Mouse (Mus musculus) limb, embryonic 14.5 days (tissue): ENCODE results near the gene C87977. TPM values are rescaled to one million over a fixed set of nuclear protein-coding genes. Genes with fewer than 3 reads are reported as not detected.
"Not testable (repeated sequence)": the region's sequence is repeated elsewhere in the genome, so short reads cannot be mapped to it uniquely, and the experiment has no call there.

ENCODE experiments used
- ATAC-seq: fragments of 200-750 bp; cut with Nextera tagmentation; 2 replicates; pipeline ENCODE4 v1.8.0; 2017; ENCODE audit warnings: low read depth, moderate number of reproducible peaks, moderate TSS enrichment; ENCODE audit not compliant: low FRiP score
- DNase-seq: peaks from one replicate; pipeline ENCODE4 v3.0.0-alpha.2; 2015; ENCODE audit warnings: low spot score
- H3K27ac ChIP-seq: fragments of 300-500 bp; sonication (generic); replicated peaks from 2 replicates; pipeline ENCODE4 v1.5.1; 2014; ENCODE audit warnings: low read depth, mild to moderate bottlenecking, low read length, moderate library complexity, mixed read lengths
- H3K27me3 ChIP-seq: fragments of 300-500 bp; sonication (generic); 2 replicates; pipeline ENCODE4 v1.6.1; 2014; ENCODE audit warnings: low read length, mixed read lengths; ENCODE audit not compliant: control insufficient read depth, insufficient read depth
- H3K36me3 ChIP-seq: fragments of 300-500 bp; sonication (generic); 2 replicates; pipeline ENCODE4 v1.6.1; 2014; ENCODE audit warnings: mild to moderate bottlenecking, low read length, moderate library complexity, mixed read lengths; ENCODE audit not compliant: control insufficient read depth, insufficient read depth
- H3K4me1 ChIP-seq: fragments of 300-500 bp; sonication (generic); 2 replicates; pipeline ENCODE4 v1.6.1; 2014; ENCODE audit warnings: antibody characterized with exemption, low read length, mixed read lengths; ENCODE audit not compliant: control insufficient read depth, insufficient read depth
- H3K4me2 ChIP-seq: fragments of 300-500 bp; sonication (generic); replicated peaks from 2 replicates; pipeline ENCODE4 v1.6.1; 2014; ENCODE audit warnings: low read depth, mild to moderate bottlenecking, low read length, moderate library complexity; ENCODE audit not compliant: severe bottlenecking
- H3K4me3 ChIP-seq: fragments of 300-500 bp; sonication (generic); replicated peaks from 2 replicates; pipeline ENCODE4 v1.5.1; 2014; ENCODE audit warnings: low read length
- H3K9ac ChIP-seq: fragments of 300-500 bp; sonication (generic); 2 replicates; pipeline ENCODE4 v1.6.1; 2014; ENCODE audit warnings: mild to moderate bottlenecking, low read depth, low read length, moderate library complexity; ENCODE audit not compliant: severe bottlenecking
- H3K9me3 ChIP-seq: fragments of 300-500 bp; sonication (generic); 2 replicates; pipeline ENCODE4 v1.6.1; 2016; ENCODE audit warnings: low read length; ENCODE audit not compliant: control insufficient read depth
- POLR2A ChIP-seq: fragments of 200-500 bp; IDR thresholded peaks from 2 replicates; pipeline ENCODE4 v1.8.0; 2012; ENCODE audit warnings: inconsistent platforms, mild to moderate bottlenecking, moderate library complexity, borderline replicate concordance; ENCODE audit not compliant: insufficient read depth, insufficient read length; ENCODE audit errors: extremely low read depth
- WGBS: fragments of 180-500 bp; shearing (Covaris S2); extraction: QIAGEN DNeasy Blood & Tissue Kit; methylation state at CpG from one replicate; pipeline ENCODE4 v1.1.7; 2014; 5-methylcytosine and 5-hydroxymethylcytosine counted together
- polyA plus RNA-seq, 2 experiments: library from polyadenylated mRNA; depleted of rRNA in 1 of 2; stranded (reverse) in 1 of 2; unstranded in 1 of 2; fragments of >200 nt; fragmentation: Nextera tagmentation in 1 of 2; extraction: Ambion mirVana in 1 of 2; gene quantifications; 2 replicates each; pipeline versions ENCODE4 v1.2.1 to v1.2.3; 2012 to 2014

C87977 gene
- polyA plus RNA-seq (2012; rRNA removed): not detected in 2 replicates
- not detected in 2 replicates for polyA plus RNA-seq (2014; fragmentation: Nextera tagmentation; extraction: Ambion mirVana)

DNA sequence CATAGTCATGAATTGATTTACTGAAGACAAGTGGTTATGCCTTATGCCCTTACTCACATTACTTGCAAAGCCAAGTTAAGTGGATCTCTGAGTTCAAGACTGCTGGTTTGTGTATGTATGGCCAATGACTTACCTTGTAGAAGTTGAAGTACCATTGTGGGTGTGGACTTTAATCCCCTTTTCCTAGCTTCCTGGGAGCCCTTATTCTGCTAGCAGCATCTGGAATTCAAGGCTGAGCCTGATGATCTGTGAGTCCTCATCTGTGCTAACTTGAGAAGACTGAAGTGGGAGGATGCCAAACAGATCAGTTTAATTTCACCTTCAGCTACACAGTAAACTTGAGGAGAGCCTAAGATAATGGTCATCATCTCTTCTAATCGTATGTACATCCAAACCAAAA lies at the start of gene C87977:
Gene C87977 (minus strand): TSS at position 101 of the 400 bp plus-strand sequence.
- WGBS: 90% methylated on average over 1 of the region's 1 CpGs
- H3K4me1 ChIP-seq, H3K9ac ChIP-seq, H3K27ac ChIP-seq, ATAC-seq, H3K27me3 ChIP-seq, DNase-seq, H3K9me3 ChIP-seq, H3K36me3 ChIP-seq, H3K4me2 ChIP-seq, H3K4me3 ChIP-seq: not testable (repeated sequence)

DNA sequence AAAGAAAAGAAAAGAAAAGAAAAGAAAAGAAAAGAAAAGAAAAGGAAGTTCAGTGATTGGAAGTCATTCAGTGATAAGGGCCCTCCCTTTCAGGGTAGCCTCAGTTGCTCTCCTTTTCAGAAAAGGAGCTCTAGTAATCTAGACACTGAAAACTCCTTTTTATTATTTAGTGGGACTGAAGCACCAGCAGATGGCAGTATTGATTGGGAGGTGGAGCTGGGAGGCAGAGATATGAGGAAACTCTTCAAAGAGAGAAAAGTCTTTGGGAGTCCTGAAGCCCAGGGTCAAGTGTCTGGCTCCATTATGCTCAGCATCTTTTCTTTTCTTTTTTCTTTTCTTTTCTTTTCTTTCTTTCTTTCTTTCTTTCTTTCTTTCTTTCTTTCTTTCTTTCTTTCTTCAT lies 41.6 kb upstream of the C87977 start:
- ATAC-seq, H3K36me3 ChIP-seq, H3K4me1 ChIP-seq, H3K27me3 ChIP-seq, H3K9me3 ChIP-seq, H3K4me2 ChIP-seq, DNase-seq, H3K27ac ChIP-seq, H3K4me3 ChIP-seq, H3K9ac ChIP-seq: not testable (repeated sequence)

DNA sequence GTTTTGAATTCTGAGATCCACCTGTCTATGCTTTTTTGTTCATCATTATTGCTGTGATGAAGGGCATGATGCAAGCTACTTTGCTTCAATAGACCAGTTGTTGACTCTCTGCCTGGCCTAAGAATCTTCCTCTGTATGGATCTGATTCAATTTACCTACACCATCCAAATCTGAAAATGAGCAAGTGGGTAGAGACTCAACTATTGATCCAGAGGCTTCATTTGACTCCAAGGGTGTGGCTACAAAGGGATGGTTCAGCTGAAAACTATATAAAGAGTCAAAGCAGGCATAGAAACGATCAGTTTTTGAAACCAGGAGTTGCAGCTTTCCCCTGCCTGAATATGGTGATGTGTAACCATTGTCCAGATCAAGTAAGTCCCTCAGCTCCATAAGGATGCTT lies 22.7 kb downstream of the C87977 start, which contains the start of gene Oog2:
Gene Oog2 (plus strand): TSS at position 301 of the 400 bp plus-strand sequence.
- Histone ChIP-seq H3K4me2 (no peak within 1 kb of the TSS), H3K9me3 (no peaks in the 10 kb centered on the region), H3K4me3 (no peak within 1 kb of the TSS), H3K36me3 (no peaks in the 10 kb centered on the region), H3K4me1 (no peaks in the 10 kb centered on the region), H3K27me3 (no peaks in the 10 kb centered on the region), H3K9ac (no peak within 1 kb of the TSS), H3K27ac (no peak within 1 kb of the TSS)
- no peak for DNase-seq
- 43% methylated on average over 1 of the region's 1 CpGs for WGBS
- no peak for ATAC-seq
- no peak for TF ChIP-seq POLR2A

DNA sequence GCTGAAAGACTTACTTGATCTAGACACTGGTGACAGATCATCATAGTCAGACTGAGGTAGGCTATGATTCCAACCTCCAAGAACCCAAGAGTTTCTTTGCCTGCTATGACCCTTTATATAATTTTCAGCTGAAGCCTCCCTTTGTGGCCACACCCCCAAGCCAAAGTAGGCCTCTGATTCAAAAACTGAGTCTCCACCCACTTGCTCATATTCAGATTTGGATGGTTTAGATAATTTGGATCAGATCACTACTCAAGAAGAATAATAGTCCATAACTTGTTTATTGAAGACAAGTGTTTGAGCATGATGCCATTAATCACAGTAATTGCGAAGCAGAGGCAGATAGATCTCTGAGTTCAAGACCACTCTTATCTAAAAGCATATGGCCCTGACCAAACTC lies 50.6 kb downstream of the C87977 start, which contains the start of gene Oog3:
Gene Oog3 (minus strand): TSS at position 101 of the 400 bp plus-strand sequence.
- no peak for TF ChIP-seq POLR2A
- Histone ChIP-seq H3K9me3 (peaks cover 15% of the 10 kb centered on the region), H3K36me3 (no peaks in the 10 kb centered on the region), H3K9ac (no peak within 1 kb of the TSS), H3K4me3 (no peak within 1 kb of the TSS), H3K27ac (no peak within 1 kb of the TSS), H3K27me3 (no peaks in the 10 kb centered on the region), H3K4me1 (no peaks in the 10 kb centered on the region), H3K4me2 (no peak within 1 kb of the TSS)
- DNase-seq: no peak
- ATAC-seq: no peak
- WGBS: 86% methylated on average over 1 of the region's 1 CpGs

Other genes starting within 250 kb of the C87977 start
- not detected in 2 replicates for gene Gm13101, start 246.4 kb downstream of the C87977 start, polyA plus RNA-seq (2012; rRNA removed)
- gene Gm13101, start 246.4 kb downstream of the C87977 start, polyA plus RNA-seq (2014; fragmentation: Nextera tagmentation; extraction: Ambion mirVana): not detected in 2 replicates
- not detected in 2 replicates for gene Pramef17, start 218.9 kb downstream of the C87977 start, polyA plus RNA-seq (2012; rRNA removed)
- gene Pramef17, start 218.9 kb downstream of the C87977 start, polyA plus RNA-seq (2014; fragmentation: Nextera tagmentation; extraction: Ambion mirVana): not detected in 2 replicates
- gene Pramel4, start 154.2 kb downstream of the C87977 start, polyA plus RNA-seq (2012; rRNA removed): not detected in 2 replicates
- gene Pramel4, start 154.2 kb downstream of the C87977 start, polyA plus RNA-seq (2014; fragmentation: Nextera tagmentation; extraction: Ambion mirVana): not detected in 2 replicates
- gene Gm13102, start 106.8 kb downstream of the C87977 start, polyA plus RNA-seq (2012; rRNA removed): not detected in 2 replicates
- not detected in 2 replicates for gene Gm13102, start 106.8 kb downstream of the C87977 start, polyA plus RNA-seq (2014; fragmentation: Nextera tagmentation; extraction: Ambion mirVana)
- not detected in 2 replicates for gene Oog3, start 50.7 kb downstream of the C87977 start, polyA plus RNA-seq (2012; rRNA removed)
- not detected in 2 replicates for gene Oog3, start 50.7 kb downstream of the C87977 start, polyA plus RNA-seq (2014; fragmentation: Nextera tagmentation; extraction: Ambion mirVana)
- not detected in 2 replicates for gene Oog2, start 22.6 kb downstream of the C87977 start, polyA plus RNA-seq (2012; rRNA removed)
- not detected in 2 replicates for gene Oog2, start 22.6 kb downstream of the C87977 start, polyA plus RNA-seq (2014; fragmentation: Nextera tagmentation; extraction: Ambion mirVana)
- not detected in 2 replicates for gene Pramel5, start 67.2 kb upstream of the C87977 start, polyA plus RNA-seq (2012; rRNA removed)
- 0.25 TPM in 1 of 2 replicates, not detected in the other for gene Pramel5, start 67.2 kb upstream of the C87977 start, polyA plus RNA-seq (2014; fragmentation: Nextera tagmentation; extraction: Ambion mirVana)
- gene Gm13128, start 116.9 kb upstream of the C87977 start, polyA plus RNA-seq (2012; rRNA removed): not detected in 2 replicates
- gene Gm13128, start 116.9 kb upstream of the C87977 start, polyA plus RNA-seq (2014; fragmentation: Nextera tagmentation; extraction: Ambion mirVana): not detected in 2 replicates
- gene Gm13119, start 144.6 kb upstream of the C87977 start, polyA plus RNA-seq (2012; rRNA removed): not detected in 2 replicates
- gene Gm13119, start 144.6 kb upstream of the C87977 start, polyA plus RNA-seq (2014; fragmentation: Nextera tagmentation; extraction: Ambion mirVana): not detected in 2 replicates
- not detected in 2 replicates for gene Pramef20, start 164.6 kb upstream of the C87977 start, polyA plus RNA-seq (2012; rRNA removed)
- not detected in 2 replicates for gene Pramef20, start 164.6 kb upstream of the C87977 start, polyA plus RNA-seq (2014; fragmentation: Nextera tagmentation; extraction: Ambion mirVana)
- 0.75 and 1.1 TPM in 2 replicates for gene Pramef12, start 195.1 kb upstream of the C87977 start, polyA plus RNA-seq (2012; rRNA removed)
- gene Pramef12, start 195.1 kb upstream of the C87977 start, polyA plus RNA-seq (2014; fragmentation: Nextera tagmentation; extraction: Ambion mirVana): 0.33 and 0.51 TPM in 2 replicates
- not detected in 2 replicates for gene 1700012P22Rik, start 225.5 kb upstream of the C87977 start, polyA plus RNA-seq (2012; rRNA removed)
- not detected in 2 replicates for gene 1700012P22Rik, start 225.5 kb upstream of the C87977 start, polyA plus RNA-seq (2014; fragmentation: Nextera tagmentation; extraction: Ambion mirVana)
- not detected in 2 replicates for gene Gm9944, start 240.0 kb upstream of the C87977 start, polyA plus RNA-seq (2012; rRNA removed)
- not detected in 2 replicates for gene Gm9944, start 240.0 kb upstream of the C87977 start, polyA plus RNA-seq (2014; fragmentation: Nextera tagmentation; extraction: Ambion mirVana)